Mouse (Mus musculus) stomach, embryonic 14.5 days (tissue): ENCODE measurements at regions not wholly inside any gene's neighbourhood (a gene's known extent, or its start where the extent isn't known, plus 50 kb on each side); places are given as distances from the start of the nearest gene placed in this dataset.
A peak's percentile ranks its signal among the peaks of the same experiment; 100 is the strongest.

Experiments used
- ATAC-seq: fragments of 200-750 bp; cut with Nextera tagmentation; 2 replicates; pipeline ENCODE4 v1.8.0; 2017; ENCODE audit warnings: low read depth, moderate TSS enrichment; ENCODE audit not compliant: insufficient number of reproducible peaks, insufficient read depth, low FRiP score
- H3K27ac ChIP-seq: fragments of 300-500 bp; sonication (generic); 2 replicates; pipeline ENCODE4 v1.5.1; 2014; ENCODE audit warnings: mild to moderate bottlenecking, low read length, moderate library complexity, mixed read lengths
- H3K27me3 ChIP-seq: fragments of 300-500 bp; sonication (generic); 2 replicates; pipeline ENCODE4 v1.6.1; 2014; ENCODE audit warnings: low read length, control low read depth, mixed read lengths; ENCODE audit not compliant: control insufficient read depth, insufficient read depth
- H3K36me3 ChIP-seq: fragments of 300-500 bp; sonication (generic); 2 replicates; pipeline ENCODE4 v1.6.1; 2014; ENCODE audit warnings: mild to moderate bottlenecking, control low read depth, low read length, moderate library complexity, mixed read lengths; ENCODE audit not compliant: control insufficient read depth, insufficient read depth
- H3K4me1 ChIP-seq: fragments of 300-500 bp; sonication (generic); 2 replicates; pipeline ENCODE4 v1.6.1; 2014; ENCODE audit warnings: low read length, control low read depth, mixed read lengths; ENCODE audit not compliant: control insufficient read depth, insufficient read depth
- H3K4me2 ChIP-seq: fragments of 300-500 bp; sonication (generic); replicated peaks from 2 replicates; pipeline ENCODE4 v1.6.1; 2014; ENCODE audit warnings: low read depth, low read length, control low read depth
- H3K4me3 ChIP-seq: fragments of 300-500 bp; sonication (generic); 2 replicates; pipeline ENCODE4 v1.5.1; 2014; ENCODE audit warnings: low read depth, low read length, control low read depth
- H3K9ac ChIP-seq: fragments of 300-500 bp; sonication (generic); replicated peaks from 2 replicates; pipeline ENCODE4 v1.6.1; 2014; ENCODE audit warnings: low read depth, mild to moderate bottlenecking, control low read depth, low read length, moderate library complexity, mixed read lengths
- H3K9me3 ChIP-seq: fragments of 300-500 bp; sonication (generic); 2 replicates; pipeline ENCODE4 v1.6.1; 2016; ENCODE audit warnings: low read depth, low read length, control low read depth; ENCODE audit not compliant: control insufficient read depth
- WGBS: fragments of 180-500 bp; shearing (Covaris S2); extraction: QIAGEN DNeasy Blood & Tissue Kit; methylation state at CpG from one replicate; pipeline ENCODE4 v1.1.7; 2014; 5-methylcytosine and 5-hydroxymethylcytosine counted together

- Histone ChIP-seq H3K9ac (no peak overlapping the region), H3K4me3 (no peak overlapping the region), H3K4me1 (peaks cover 16% of the 10 kb centered on the region), H3K27me3 (no peaks in the 10 kb centered on the region), H3K4me2 (no peak overlapping the region), H3K27ac (peak overlapping the region; percentile 70; the same call in 1 of the 2 replicates), H3K36me3 (no peaks in the 10 kb centered on the region), H3K9me3 (no peaks in the 10 kb centered on the region)
- ATAC-seq = no peak
- 47% methylated on average over 4 of the region's 4 CpGs for WGBS
These were observed 100.8 kb downstream of the Hsd17b3 start for GRCm38 (mm10) chr13:63988263-63988662.

DNA sequence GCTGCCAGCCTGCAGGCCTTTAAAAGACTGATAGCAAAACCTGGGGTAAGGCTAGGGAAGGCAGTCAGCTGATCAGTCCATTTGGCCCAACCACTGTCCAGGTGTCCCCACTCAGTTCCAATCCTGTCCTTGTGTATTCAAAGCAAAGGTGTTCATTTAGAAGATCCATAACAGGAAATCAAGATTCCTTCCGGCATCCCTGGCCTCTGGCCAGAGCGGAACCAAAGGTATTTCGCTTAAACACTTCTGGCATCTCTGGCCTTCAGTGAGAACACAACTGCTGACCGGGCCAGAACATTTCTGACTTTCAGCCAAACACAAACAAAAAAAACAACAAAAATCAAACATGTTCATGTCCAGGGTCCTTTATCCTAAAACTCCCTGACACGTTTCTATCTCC is 102.3 kb downstream of the Hsd17b3 start:
- Histone ChIP-seq H3K4me2 (no peak overlapping the region), H3K9ac (no peak overlapping the region), H3K9me3 (no peaks in the 10 kb centered on the region), H3K27me3 (no peaks in the 10 kb centered on the region), H3K4me1 (peaks cover 16% of the 10 kb centered on the region), H3K27ac (peak overlapping the region; percentile 39; the same call in 1 of the 2 replicates), H3K36me3 (no peaks in the 10 kb centered on the region), H3K4me3 (no peak overlapping the region)
- 61% methylated on average over 5 of the region's 5 CpGs for WGBS
- no peak for ATAC-seq

DNA sequence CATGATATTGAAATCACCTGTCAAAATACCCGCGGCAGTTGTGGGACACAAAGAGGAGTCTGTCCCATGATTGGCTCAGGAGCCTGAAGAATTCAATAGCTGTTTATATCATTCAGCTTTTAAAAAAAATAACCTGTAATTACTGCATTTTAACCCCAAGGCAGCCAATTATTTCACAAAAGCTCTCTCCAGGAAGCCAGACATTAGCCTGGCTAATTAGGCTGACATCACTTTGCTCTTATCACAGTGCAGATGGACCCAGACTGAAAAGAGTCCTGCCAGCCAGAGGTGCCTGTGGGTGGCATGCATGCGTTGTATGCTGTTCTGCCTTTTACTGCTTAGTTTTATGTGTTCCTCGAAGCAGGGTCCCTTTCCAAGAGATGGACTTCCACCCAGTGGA is 103.4 kb downstream of the Hsd17b3 start:
- peaks cover 16% of the 10 kb centered on the region for H3K4me1 ChIP-seq

DNA sequence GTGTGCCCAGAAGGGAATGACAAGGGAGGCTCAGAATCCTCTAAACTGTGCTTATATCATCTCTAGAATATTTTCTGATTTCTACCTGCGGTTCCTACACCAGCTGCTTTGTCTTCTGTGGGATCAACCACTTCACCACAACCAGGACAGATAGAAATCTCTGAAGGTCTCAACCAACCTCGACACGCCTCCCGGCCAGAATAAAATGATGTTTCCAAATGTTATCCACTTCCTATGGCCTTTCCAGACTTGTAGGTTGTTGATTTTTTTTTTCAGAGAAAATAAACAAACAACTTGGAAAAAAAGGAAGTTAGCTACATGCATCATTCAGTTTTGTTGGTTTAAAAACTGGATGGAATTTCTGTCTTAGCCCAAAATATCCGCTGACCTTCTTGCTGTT is 103.9 kb downstream of the Hsd17b3 start:
- ATAC-seq = no peak
- H3K27ac ChIP-seq = peak overlapping the region; percentile 29; the same call in 1 of the 2 replicates
- H3K9me3 ChIP-seq = no peaks in the 10 kb centered on the region
- no peak overlapping the region for H3K9ac ChIP-seq
- no peak overlapping the region for H3K4me3 ChIP-seq
- WGBS = 67% methylated on average over 5 of the region's 5 CpGs
- no peaks in the 10 kb centered on the region for H3K36me3 ChIP-seq
- peaks cover 16% of the 10 kb centered on the region for H3K4me1 ChIP-seq
- no peaks in the 10 kb centered on the region for H3K27me3 ChIP-seq
- no peak overlapping the region for H3K4me2 ChIP-seq

More for the DNA sequence above, 103.4 kb downstream of the Hsd17b3 start:
- Histone ChIP-seq H3K27ac (peak overlapping the region; percentile 6; the same call in 1 of the 2 replicates), H3K4me2 (no peak overlapping the region), H3K9me3 (no peaks in the 10 kb centered on the region), H3K4me3 (no peak overlapping the region), H3K36me3 (no peaks in the 10 kb centered on the region), H3K27me3 (no peaks in the 10 kb centered on the region), H3K9ac (no peak overlapping the region)
- no peak for ATAC-seq
- 34% methylated on average over 4 of the region's 4 CpGs for WGBS

DNA sequence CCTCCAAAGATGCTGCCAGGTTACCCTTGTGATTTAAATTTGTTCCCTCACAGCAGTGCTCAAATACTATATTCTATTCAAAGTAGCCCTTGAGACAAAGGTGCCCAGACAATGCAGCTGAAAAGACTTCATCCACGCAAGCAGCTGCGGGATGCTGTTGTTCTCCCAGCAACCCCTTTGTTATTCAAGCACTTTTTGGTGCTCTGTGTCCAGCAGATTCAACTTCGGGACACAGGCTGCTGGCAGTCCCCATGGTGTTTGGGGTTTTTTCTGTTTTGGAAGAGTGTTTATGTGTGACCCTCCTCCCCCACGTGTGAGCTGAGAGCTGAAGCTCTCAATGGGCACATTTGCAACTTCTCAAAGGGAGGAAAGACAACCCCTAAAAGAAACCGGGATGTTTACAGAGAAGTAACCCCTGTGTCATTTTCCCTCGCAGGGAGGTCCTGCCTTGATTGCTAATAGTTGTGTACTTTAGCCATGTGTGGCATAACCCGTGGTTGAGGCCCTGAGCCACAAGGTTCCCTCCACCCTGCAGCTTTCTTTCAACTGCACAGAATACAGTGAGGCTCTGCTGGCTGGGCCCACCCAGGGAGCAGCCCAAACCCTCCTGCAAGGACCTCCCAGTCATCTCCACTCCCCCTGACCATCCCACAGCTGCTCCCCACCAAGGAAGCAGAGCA is 108.9 kb downstream of the Hsd17b3 start:
- no peak overlapping the region for H3K4me3 ChIP-seq
- H3K9me3 ChIP-seq = no peaks in the 10 kb centered on the region
- H3K9ac ChIP-seq = no peak overlapping the region
- peaks cover 7% of the 10 kb centered on the region; the same call in 1 of the 2 replicates for H3K4me1 ChIP-seq
- no peaks in the 10 kb centered on the region for H3K27me3 ChIP-seq
- no peak overlapping the region for H3K4me2 ChIP-seq
- peak overlapping the region; percentile 92 for H3K27ac ChIP-seq
- 13% methylated on average over 7 of the region's 7 CpGs for WGBS
- H3K36me3 ChIP-seq = no peaks in the 10 kb centered on the region
- peak; percentile 88; the same call in 1 of the 2 replicates for ATAC-seq

DNA sequence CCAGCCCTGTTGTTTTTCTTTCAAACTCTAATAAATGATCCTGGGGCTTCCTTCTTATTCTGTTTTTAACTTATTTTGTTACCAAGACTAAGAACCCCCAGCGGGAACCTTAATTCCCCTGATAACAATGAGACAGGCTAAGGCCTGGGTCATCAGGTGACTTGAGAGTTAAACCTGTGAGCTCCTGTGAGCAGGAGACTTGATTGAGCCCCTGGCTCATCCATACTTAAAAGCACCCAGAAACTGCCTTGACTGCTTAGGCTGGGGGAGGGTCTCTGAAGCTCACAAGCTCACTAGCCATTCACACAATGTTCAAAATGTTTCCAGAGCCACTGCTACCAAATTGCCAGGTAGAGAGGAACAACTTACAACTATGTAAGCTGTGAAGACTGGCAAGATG is 109.4 kb downstream of the Hsd17b3 start:
- WGBS = 26% methylated on average over 1 of the region's 1 CpGs
- peak overlapping the region; percentile 92 for H3K27ac ChIP-seq
- H3K9me3 ChIP-seq = no peaks in the 10 kb centered on the region
- no peak for ATAC-seq
- H3K4me3 ChIP-seq = no peak overlapping the region
- no peak overlapping the region for H3K9ac ChIP-seq
- H3K36me3 ChIP-seq = no peaks in the 10 kb centered on the region
- peaks cover 7% of the 10 kb centered on the region; the same call in 1 of the 2 replicates for H3K4me1 ChIP-seq
- H3K4me2 ChIP-seq = no peak overlapping the region
- no peaks in the 10 kb centered on the region for H3K27me3 ChIP-seq

GRCm38 (mm10) chr13:63969907-63970306 is 119.1 kb downstream of the Hsd17b3 start:
- no peak overlapping the region for H3K9ac ChIP-seq
- H3K4me1 ChIP-seq = no peaks in the 10 kb centered on the region
- no peaks in the 10 kb centered on the region for H3K27me3 ChIP-seq
- WGBS = 71% methylated on average over 2 of the region's 2 CpGs
- H3K4me3 ChIP-seq = no peak overlapping the region
- ATAC-seq = no peak
- no peak overlapping the region for H3K27ac ChIP-seq
- H3K36me3 ChIP-seq = no peaks in the 10 kb centered on the region
- H3K4me2 ChIP-seq = no peak overlapping the region
- H3K9me3 ChIP-seq = no peaks in the 10 kb centered on the region

DNA sequence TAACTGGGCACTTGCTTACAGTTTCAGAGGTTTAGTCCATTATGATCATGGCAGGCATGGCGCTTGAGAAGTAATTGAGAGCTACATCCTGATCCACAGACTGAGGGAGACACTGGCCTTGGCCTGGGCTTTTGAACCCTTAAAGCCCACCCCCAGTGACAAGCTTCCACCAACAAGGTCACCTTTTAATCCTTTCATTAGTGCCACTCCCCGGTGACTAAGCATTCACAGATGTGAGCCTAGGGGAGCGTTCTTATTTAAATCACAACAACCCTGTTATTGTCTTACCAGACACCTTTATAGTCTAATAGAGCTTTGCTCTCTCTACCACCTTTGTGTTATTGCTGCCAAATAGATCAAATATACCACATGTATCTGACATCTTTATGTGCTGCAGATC is 120.4 kb downstream of the Hsd17b3 start:
- Histone ChIP-seq H3K27ac (no peak overlapping the region), H3K27me3 (no peaks in the 10 kb centered on the region), H3K4me1 (no peaks in the 10 kb centered on the region), H3K9ac (no peak overlapping the region), H3K4me3 (no peak overlapping the region), H3K9me3 (no peaks in the 10 kb centered on the region), H3K4me2 (no peak overlapping the region), H3K36me3 (no peaks in the 10 kb centered on the region)
- 81% methylated on average over 3 of the region's 3 CpGs for WGBS
- ATAC-seq = no peak

- no peak overlapping the region for H3K27ac ChIP-seq
- H3K9ac ChIP-seq = no peak overlapping the region
- no peaks in the 10 kb centered on the region for H3K36me3 ChIP-seq
- H3K9me3 ChIP-seq = peaks cover 3% of the 10 kb centered on the region; the same call in 1 of the 2 replicates
- H3K4me1 ChIP-seq = peaks cover 8% of the 10 kb centered on the region; the same call in 1 of the 2 replicates
- no peak overlapping the region for H3K4me2 ChIP-seq
- H3K27me3 ChIP-seq = no peaks in the 10 kb centered on the region
- WGBS = 12% methylated on average over 5 of the region's 5 CpGs
- H3K4me3 ChIP-seq = no peak overlapping the region
- ATAC-seq = no peak
These were observed 131.9 kb downstream of the Hsd17b3 start for GRCm38 (mm10) chr13:63957098-63957497.
